Mouse (Mus musculus): ENCODE measurements around the gene Tollip.
A peak's percentile ranks its signal among the peaks of the same experiment; 100 is the strongest.
"Not testable (repeated sequence)": the region's sequence is repeated elsewhere in the genome, so short reads cannot be mapped to it uniquely, and the experiment has no call there.

Tollip gene

GRCm38 (mm10) chr7:141928642-141929041 lies 10.3 kb upstream of the Tollip start:
- no peak for DNase-seq

GRCm38 (mm10) chr7:141924917-141925316 lies 6.6 kb upstream of the Tollip start:
- peak; percentile 30 to 71 for DNase-seq

GRCm38 (mm10) chr7:141924121-141924520 lies 5.8 kb upstream of the Tollip start:
- not testable (repeated sequence) for DNase-seq

GRCm38 (mm10) chr7:141911305-141911704 lies 7.0 kb downstream of the Tollip start:
- no peak for DNase-seq

- no peak for DNase-seq
These were observed 9.7 kb downstream of the Tollip start for GRCm38 (mm10) chr7:141908591-141908990.

- DNase-seq = no peak
These were observed 15.5 kb downstream of the Tollip start for GRCm38 (mm10) chr7:141902791-141903190.

- DNase-seq = peak; percentile 99 to 100
These were observed 16.0 kb downstream of the Tollip start for GRCm38 (mm10) chr7:141902269-141902729.

GRCm38 (mm10) chr7:141901825-141902224 lies 16.5 kb downstream of the Tollip start:
- no peak for DNase-seq

- DNase-seq = no peak
These were observed 26.2 kb downstream of the Tollip start for GRCm38 (mm10) chr7:141892151-141892550.

GRCm38 (mm10) chr7:141878813-141879212 lies 39.5 kb downstream of the Tollip start:
- DNase-seq = no peak

GRCm38 (mm10) chr7:141874891-141875290 lies 43.4 kb downstream of the Tollip start:
- DNase-seq = no peak

GRCm38 (mm10) chr7:141870553-141870952 lies 47.8 kb downstream of the Tollip start:
- DNase-seq = no peak

- DNase-seq = no peak
These were observed 48.7 kb downstream of the Tollip start for GRCm38 (mm10) chr7:141869644-141870043.

GRCm38 (mm10) chr7:141861046-141861445 lies 57.3 kb downstream of the Tollip start:
- no peak for DNase-seq

GRCm38 (mm10) chr7:141840354-141840753 lies 78.0 kb downstream of the Tollip start:
- no peak for DNase-seq

GRCm38 (mm10) chr7:141838779-141839178 lies 79.5 kb downstream of the Tollip start, which contains the start of gene Muc5b:
Gene Muc5b (plus strand): TSS chr7:141839070.
- DNase-seq = no peak

- no peak for DNase-seq
These were observed 81.9 kb downstream of the Tollip start for GRCm38 (mm10) chr7:141836423-141836822.

- DNase-seq = no peak
These were observed 82.4 kb downstream of the Tollip start for GRCm38 (mm10) chr7:141835941-141836340.

Measured in spleen, adult 18-20 months (tissue).